Mouse (Mus musculus) splenic B cell, adult 2 months (primary cell): ENCODE data around the gene Pglyrp1.

Source experiments
- DNase-seq: peaks from one replicate; pipeline ENCODE4 v3.0.0-alpha.2; 2011; ENCODE audit warnings: low read depth, low spot score
- H3K27me3 ChIP-seq: 2 replicates; pipeline ENCODE4 v1.6.1; 2012; ENCODE audit warnings: mild to moderate bottlenecking, low read length, moderate library complexity, mixed read lengths; ENCODE audit not compliant: control insufficient read depth, poor library complexity, insufficient read depth, severe bottlenecking
- H3K36me3 ChIP-seq: 2 replicates; pipeline ENCODE4 v1.6.1; 2012; ENCODE audit warnings: mild to moderate bottlenecking, low read length, moderate library complexity, mixed read lengths; ENCODE audit not compliant: control insufficient read depth, poor library complexity, insufficient read depth, severe bottlenecking

Gene Pglyrp1

GRCm38 (mm10) chr7:18900513-18900912 is 29.4 kb downstream of the Pglyrp1 start:
- no peaks in the 10 kb centered on the region; the same call in 1 of the 2 replicates for H3K36me3 ChIP-seq
- no peaks in the 10 kb centered on the region for H3K27me3 ChIP-seq
- DNase-seq: no peak

DNA sequence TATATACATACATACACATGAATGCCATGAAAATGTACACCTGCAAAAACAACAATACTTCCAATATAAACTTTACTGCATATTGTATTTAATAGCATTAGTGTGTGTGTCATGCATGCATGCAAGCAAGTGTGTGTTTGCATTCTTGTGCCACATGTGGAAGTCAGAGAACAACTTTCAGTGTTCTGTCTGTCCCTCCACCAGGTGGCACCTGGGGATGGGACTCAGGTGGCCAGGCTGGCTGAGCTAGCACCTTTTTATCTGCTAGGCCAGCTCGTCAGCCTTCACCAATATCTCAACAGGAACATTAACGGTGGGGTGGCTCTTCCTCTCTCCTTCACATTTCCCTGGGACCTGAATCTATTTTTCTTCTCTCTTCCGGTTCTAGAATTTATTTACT is 31.4 kb downstream of the Pglyrp1 start:
- no peak for DNase-seq
- Histone ChIP-seq H3K36me3 (no peaks in the 10 kb centered on the region; the same call in 1 of the 2 replicates), H3K27me3 (no peaks in the 10 kb centered on the region)

DNA sequence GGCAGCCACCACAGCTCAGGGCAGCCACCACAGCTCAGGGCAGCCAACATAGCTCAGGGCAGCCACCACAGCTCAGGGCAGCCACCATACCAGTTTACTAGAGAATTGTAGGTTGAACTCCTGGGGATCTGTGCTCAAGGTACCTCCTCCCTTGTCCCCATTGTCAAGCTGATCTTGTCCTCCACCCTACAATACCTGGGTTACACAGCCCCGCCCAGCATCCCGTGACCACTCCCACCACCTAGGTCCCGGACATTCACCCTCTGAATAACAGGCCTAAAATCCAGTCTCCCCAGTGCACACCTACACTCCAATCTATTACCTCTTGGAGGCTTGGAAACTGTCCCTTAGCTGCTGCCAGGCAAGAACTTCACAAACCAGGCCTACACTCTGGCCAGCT is 33.8 kb downstream of the Pglyrp1 start:
- Histone ChIP-seq H3K27me3 (no peaks in the 10 kb centered on the region), H3K36me3 (no peaks in the 10 kb centered on the region; the same call in 1 of the 2 replicates)
- no peak for DNase-seq

DNA sequence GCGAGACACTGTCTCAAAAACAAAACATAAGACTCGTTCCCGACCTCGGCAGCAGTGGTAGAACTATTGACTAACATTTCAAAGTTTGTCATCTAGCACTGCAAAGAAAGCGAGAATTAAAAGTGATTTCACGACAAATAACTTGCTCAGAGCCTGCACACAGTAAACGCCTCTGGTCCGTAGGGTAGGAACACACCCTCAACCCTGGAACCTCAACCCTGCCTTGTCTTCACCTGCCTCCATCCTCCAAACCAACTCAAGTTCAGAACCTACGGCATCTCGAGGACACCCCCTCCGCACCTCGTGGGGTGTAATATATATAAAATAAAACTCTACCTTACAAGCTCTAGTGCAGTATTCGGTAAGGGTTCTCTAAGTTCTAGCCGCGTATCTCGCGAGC is 38.7 kb downstream of the Pglyrp1 start:
- Histone ChIP-seq H3K27me3 (no peaks in the 10 kb centered on the region), H3K36me3 (no peaks in the 10 kb centered on the region)
- no peak for DNase-seq

DNA sequence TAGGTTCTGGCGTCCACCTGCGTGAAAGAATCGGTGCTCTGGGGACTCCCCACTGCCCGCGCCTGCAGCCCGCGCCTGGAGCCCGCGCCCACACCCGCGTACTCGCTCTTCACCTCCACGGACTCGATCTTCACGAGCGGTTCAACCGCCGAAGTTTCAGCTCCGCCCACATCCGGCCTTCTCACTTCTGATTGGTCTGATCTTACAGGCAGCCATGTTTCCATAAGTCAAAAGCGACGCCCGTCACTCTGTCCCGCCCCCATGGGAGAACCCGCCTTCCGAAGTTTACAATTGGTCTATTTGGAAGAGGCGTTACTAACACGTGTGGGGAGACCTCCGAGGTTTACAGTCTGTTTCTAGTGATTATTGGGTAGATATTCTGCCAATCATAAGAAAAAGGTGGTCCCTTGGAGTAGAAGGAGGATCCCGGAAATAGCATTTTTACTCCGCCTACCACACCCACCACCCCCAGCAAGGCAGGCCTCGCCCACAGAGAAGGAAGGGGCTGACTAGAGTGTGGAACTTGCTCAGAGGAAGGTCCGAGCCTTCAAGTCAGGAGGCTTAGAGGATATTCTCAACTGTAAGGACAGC is 39.2 kb downstream of the Pglyrp1 start, which contains the start of gene Ccdc61:
Gene Ccdc61 (minus strand): TSS at position 175 of the 591 bp plus-strand sequence.
- Histone ChIP-seq H3K27me3 (no peaks in the 10 kb centered on the region), H3K36me3 (no peaks in the 10 kb centered on the region)
- peak; percentile 99 for DNase-seq

DNA sequence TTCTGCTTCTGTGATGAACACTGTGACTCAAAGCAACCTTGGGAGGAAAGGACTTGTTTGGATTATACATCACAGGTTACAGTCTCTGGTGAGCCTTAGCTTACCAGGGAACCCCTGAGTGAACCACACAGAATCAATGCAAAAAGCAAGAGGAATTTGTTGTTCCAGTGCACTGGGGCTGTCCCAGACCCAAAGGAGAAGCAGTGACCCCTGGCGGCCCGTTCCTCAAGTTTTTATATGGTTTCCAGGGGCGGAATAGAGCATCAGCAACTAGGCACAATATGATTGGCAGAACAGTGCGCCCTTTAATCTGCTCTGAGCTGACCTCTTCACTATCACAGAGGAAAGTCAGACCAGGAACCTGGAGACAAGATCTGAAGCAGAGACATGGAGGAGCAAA is 45.1 kb downstream of the Pglyrp1 start:
- no peaks in the 10 kb centered on the region for H3K36me3 ChIP-seq
- H3K27me3 ChIP-seq: no peaks in the 10 kb centered on the region
- no peak for DNase-seq

GRCm38 (mm10) chr7:18917931-18918330 is 46.8 kb downstream of the Pglyrp1 start:
- no peaks in the 10 kb centered on the region for H3K36me3 ChIP-seq
- H3K27me3 ChIP-seq: peaks cover 2% of the 10 kb centered on the region; the same call in 1 of the 2 replicates
- no peak for DNase-seq

DNA sequence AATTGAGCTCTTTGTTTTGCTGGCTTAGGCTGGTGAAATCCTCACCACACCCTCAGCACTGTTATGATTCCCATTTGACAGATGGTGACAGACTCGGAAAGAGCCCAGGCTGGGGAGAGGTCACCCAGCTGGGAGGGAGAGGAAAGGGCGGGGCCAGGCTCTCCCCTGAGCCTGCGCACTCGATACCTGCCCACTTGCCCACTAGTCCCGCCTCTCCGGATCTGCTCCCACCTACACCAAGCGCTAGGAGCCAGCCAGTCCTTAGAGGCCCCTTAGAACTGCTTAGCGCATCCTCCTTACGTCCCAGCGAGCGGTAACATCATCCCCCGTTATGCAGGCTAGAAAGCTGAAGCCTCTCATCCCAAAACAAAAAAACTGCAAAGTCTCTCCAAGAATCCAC is 49.9 kb downstream of the Pglyrp1 start:
- peak; percentile 22 for DNase-seq

GRCm38 (mm10) chr7:18922807-18923206 is 51.7 kb downstream of the Pglyrp1 start:
- Histone ChIP-seq H3K36me3 (no peaks in the 10 kb centered on the region), H3K27me3 (peaks cover 5% of the 10 kb centered on the region)
- no peak for DNase-seq

More for the DNA sequence above, 49.9 kb downstream of the Pglyrp1 start:
- H3K27me3 ChIP-seq: peaks cover 5% of the 10 kb centered on the region
- H3K36me3 ChIP-seq: no peaks in the 10 kb centered on the region

- H3K27me3 ChIP-seq: peaks cover 5% of the 10 kb centered on the region
- DNase-seq: no peak
- H3K36me3 ChIP-seq: no peaks in the 10 kb centered on the region
These were observed 52.1 kb downstream of the Pglyrp1 start for GRCm38 (mm10) chr7:18923267-18923666.

DNA sequence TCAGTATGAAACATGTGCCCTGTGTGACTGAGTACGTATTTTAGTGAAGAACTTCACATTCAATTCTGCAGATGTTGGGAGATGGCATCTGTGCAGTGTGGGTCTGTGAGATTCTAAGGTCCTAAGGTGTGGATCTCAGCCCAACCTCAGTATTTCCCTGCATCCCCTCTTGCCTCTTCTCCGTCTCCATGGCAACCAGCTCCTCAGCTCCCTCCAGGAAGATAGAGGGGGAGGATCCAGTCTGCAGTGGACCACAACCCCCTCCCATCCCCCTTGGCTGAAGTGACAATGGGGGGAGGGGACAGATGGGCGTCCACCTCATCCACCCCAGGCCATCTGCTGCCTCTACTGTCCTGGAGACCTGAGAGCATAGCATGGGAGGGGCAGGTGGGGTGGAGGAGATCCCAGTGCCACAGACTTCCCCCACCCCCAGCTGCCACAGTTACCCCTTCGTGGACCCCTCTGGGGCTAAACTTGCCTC is 52.6 kb downstream of the Pglyrp1 start:
- no peaks in the 10 kb centered on the region for H3K36me3 ChIP-seq
- peaks cover 5% of the 10 kb centered on the region for H3K27me3 ChIP-seq
- no peak for DNase-seq

DNA sequence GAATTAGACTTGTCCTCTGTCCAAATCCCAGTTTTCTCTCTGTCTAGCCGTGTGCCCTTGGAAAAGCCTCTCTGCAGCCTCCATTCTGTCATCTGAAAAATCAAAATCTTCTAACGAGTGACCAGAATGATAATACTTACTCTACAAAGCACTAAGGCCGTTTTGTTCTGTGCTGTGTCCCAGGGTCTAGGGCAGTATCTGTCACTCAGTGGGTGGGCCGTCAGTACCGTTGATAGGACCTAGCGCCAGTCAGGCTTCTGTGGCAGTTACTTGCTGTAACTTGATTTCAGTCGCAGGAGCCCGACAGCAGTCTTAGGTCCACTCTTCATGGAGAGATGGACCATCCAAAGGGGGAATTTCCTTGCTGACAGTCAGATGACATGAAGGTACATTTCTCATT is 53.2 kb downstream of the Pglyrp1 start:
- no peak for DNase-seq
- H3K27me3 ChIP-seq: peaks cover 5% of the 10 kb centered on the region
- no peaks in the 10 kb centered on the region for H3K36me3 ChIP-seq

GRCm38 (mm10) chr7:18925162-18925938 is 54.2 kb downstream of the Pglyrp1 start, which contains the start of gene Nova2:
Nova2 (plus strand) TSS chr7:18925888.
- H3K36me3 ChIP-seq: no peaks in the 10 kb centered on the region
- peaks cover 5% of the 10 kb centered on the region for H3K27me3 ChIP-seq
- DNase-seq: peak; percentile 76

DNA sequence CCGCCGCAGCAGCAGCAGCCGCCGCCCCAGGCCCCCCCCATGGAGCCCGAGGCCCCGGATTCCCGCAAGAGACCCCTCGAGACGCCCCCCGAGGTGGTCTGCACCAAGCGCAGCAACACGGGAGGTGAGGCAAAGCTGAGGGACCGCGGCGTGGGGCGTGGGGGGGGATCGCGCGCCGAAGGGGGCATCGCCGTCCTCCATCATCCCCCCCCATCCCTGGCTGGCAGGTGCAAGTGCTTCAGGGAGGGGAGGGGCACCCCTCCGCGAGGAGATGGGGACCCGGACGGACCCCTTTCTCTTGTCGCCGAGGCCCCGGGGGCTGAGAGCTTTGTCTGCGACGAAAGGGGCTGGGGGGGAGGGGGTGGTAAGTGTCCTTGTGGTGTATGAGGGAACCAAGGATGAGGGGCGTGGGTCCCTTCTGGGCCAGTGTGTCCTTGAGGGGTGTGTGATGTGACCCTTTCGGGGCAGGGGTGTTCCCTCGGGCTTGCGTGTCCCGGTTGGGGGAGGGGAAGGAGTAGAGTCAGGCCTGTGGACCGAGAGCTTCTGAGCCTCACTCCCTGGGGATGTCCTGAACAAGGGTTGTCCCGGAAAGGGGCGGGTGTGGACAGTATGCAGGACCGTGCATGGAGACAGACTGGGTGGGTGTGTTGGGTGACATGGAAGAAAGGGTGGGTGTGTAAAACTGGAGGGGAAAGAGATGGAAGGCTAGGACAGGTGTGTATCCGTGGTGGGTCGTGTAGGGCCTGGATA is 55.1 kb downstream of the Pglyrp1 start:
- H3K27me3 ChIP-seq: peaks cover 5% of the 10 kb centered on the region
- DNase-seq: no peak
- H3K36me3 ChIP-seq: no peaks in the 10 kb centered on the region

GRCm38 (mm10) chr7:18926911-18927310 is 55.8 kb downstream of the Pglyrp1 start:
- Histone ChIP-seq H3K36me3 (no peaks in the 10 kb centered on the region), H3K27me3 (peaks cover 3% of the 10 kb centered on the region)
- DNase-seq: no peak
